Mouse (Mus musculus): ENCODE measurements around the gene Smyd3.

GRCm38 (mm10) chr1:179086208-179086607 is 431.6 kb downstream of the Smyd3 start:
- TF ChIP-seq CTCF (IDR thresholded peaks at IDR 0.05; ENCODE audit: low read depth, low read length), result no peak
- no peak for TF ChIP-seq TAL1 (conservative IDR thresholded peaks at IDR 0.05; ENCODE audit: low read depth, low read length)

Measured in G1E (cell line).